Mouse (Mus musculus) large intestine, adult 2 months (tissue): ENCODE measurements around the gene Trappc3l. TPM values are rescaled to one million over a fixed set of nuclear protein-coding genes. Genes with fewer than 3 reads are reported as not detected.
"Not testable (repeated sequence)": the region's sequence is repeated elsewhere in the genome, so short reads cannot be mapped to it uniquely, and the experiment has no call there.

Experiments used
- DNase-seq: peaks from one replicate; pipeline ENCODE4 v3.0.0-alpha.2; 2012; ENCODE audit warnings: low read depth, low spot score
- WGBS: fragments of 180-500 bp; shearing (Covaris S2); methylation state at CpG from one replicate; pipeline ENCODE4 v1.1.7; 2018; 5-methylcytosine and 5-hydroxymethylcytosine counted together
- polyA plus RNA-seq: library from polyadenylated mRNA; depleted of rRNA; stranded (reverse); fragments of >200 nt; gene quantifications from 2 replicates; pipeline ENCODE4 v1.2.3, GENCODE M21; 2012; rRNA removed

Trappc3l gene
- not detected in 2 replicates for polyA plus RNA-seq

- 83% methylated on average over 3 of the region's 3 CpGs for WGBS
- no peak for DNase-seq
Observed at GRCm38 (mm10) chr10:34037401-34037800, at the start of gene Trappc3l. Trappc3l (plus strand) TSS chr10:34037597.

GRCm38 (mm10) chr10:33996686-33997085 lies 40.7 kb upstream of the Trappc3l start:
- not testable (repeated sequence) for DNase-seq
- 88% methylated on average over 6 of the region's 8 CpGs for WGBS

- DNase-seq: no peak
Observed at GRCm38 (mm10) chr10:33998397-33998796, 39.0 kb upstream of the Trappc3l start.

- no peak for DNase-seq
- 95% methylated on average over 4 of the region's 4 CpGs for WGBS
Observed at GRCm38 (mm10) chr10:34012581-34012980, 24.8 kb upstream of the Trappc3l start.

- DNase-seq: no peak
- WGBS: 88% methylated on average over 2 of the region's 2 CpGs
Observed at GRCm38 (mm10) chr10:34013241-34013640, 24.2 kb upstream of the Trappc3l start.

- DNase-seq: no peak
- under 1% methylated on average over 21 of the region's 21 CpGs for WGBS
Observed at GRCm38 (mm10) chr10:34018746-34019301, 18.6 kb upstream of the Trappc3l start.

GRCm38 (mm10) chr10:34019302-34020075 lies 17.9 kb upstream of the Trappc3l start, which contains the start of gene Rwdd1:
Rwdd1 (minus strand) TSS chr10:34019624.
- DNase-seq: peak; percentile 67
- WGBS: under 1% methylated on average over 82 of the region's 82 CpGs

- WGBS: 56% methylated on average over 5 of the region's 5 CpGs
Observed at GRCm38 (mm10) chr10:34030322-34030721, 7.1 kb upstream of the Trappc3l start.

GRCm38 (mm10) chr10:34033630-34034305 lies 3.6 kb upstream of the Trappc3l start:
- DNase-seq: no peak
- 18% methylated on average over 22 of the region's 22 CpGs for WGBS

More at GRCm38 (mm10) chr10:34030322-34030721, 7.1 kb upstream of the Trappc3l start:
- no peak for DNase-seq

GRCm38 (mm10) chr10:34036587-34036986 lies 810 bp upstream of the Trappc3l start:
- no peak for DNase-seq
- WGBS: 12% methylated on average over 5 of the region's 5 CpGs

- 74% methylated on average over 5 of the region's 5 CpGs for WGBS
Observed at GRCm38 (mm10) chr10:34044210-34044609, 6.8 kb downstream of the Trappc3l start, which contains the start of gene Calhm4. Calhm4 (minus strand) TSS chr10:34044310.

GRCm38 (mm10) chr10:34053987-34054386 lies 16.6 kb downstream of the Trappc3l start:
- 68% methylated on average over 2 of the region's 2 CpGs for WGBS
- DNase-seq: no peak

More at GRCm38 (mm10) chr10:34044210-34044609, 6.8 kb downstream of the Trappc3l start, which contains the start of gene Calhm4:
- no peak for DNase-seq

GRCm38 (mm10) chr10:34066591-34066990 lies 29.2 kb downstream of the Trappc3l start:
- 43% methylated on average over 3 of the region's 3 CpGs for WGBS
- DNase-seq: no peak

- 44% methylated on average over 1 of the region's 1 CpGs for WGBS
- no peak for DNase-seq
Observed at GRCm38 (mm10) chr10:34069606-34070005, 32.2 kb downstream of the Trappc3l start.

- no peak for DNase-seq
- WGBS: 29% methylated on average over 5 of the region's 5 CpGs
Observed at GRCm38 (mm10) chr10:34070999-34071492, 33.6 kb downstream of the Trappc3l start.

- WGBS: 51% methylated on average over 2 of the region's 2 CpGs
- no peak for DNase-seq
Observed at GRCm38 (mm10) chr10:34071650-34072049, 34.3 kb downstream of the Trappc3l start.

GRCm38 (mm10) chr10:34074522-34075200 lies 37.3 kb downstream of the Trappc3l start:
- no peak for DNase-seq
- WGBS: 81% methylated on average over 5 of the region's 5 CpGs

- no peak for DNase-seq
- 80% methylated on average over 1 of the region's 1 CpGs for WGBS
Observed at GRCm38 (mm10) chr10:34086514-34086913, 49.1 kb downstream of the Trappc3l start.

GRCm38 (mm10) chr10:34088515-34088914 lies 51.1 kb downstream of the Trappc3l start:
- DNase-seq: no peak
- 71% methylated on average over 2 of the region's 2 CpGs for WGBS

GRCm38 (mm10) chr10:34089517-34089916 lies 52.1 kb downstream of the Trappc3l start:
- no peak for DNase-seq
- WGBS: 46% methylated on average over 3 of the region's 3 CpGs
